Mouse (Mus musculus) forebrain, embryonic 14.5 days (tissue): ENCODE data around the gene Zfp747. TPM values are rescaled to one million over a fixed set of nuclear protein-coding genes. Genes with fewer than 3 reads are reported as not detected.

Source experiments
- ATAC-seq: fragments of 200-750 bp; cut with Nextera tagmentation; 2 replicates; pipeline ENCODE4 v1.8.0; 2017; ENCODE audit warnings: mild to moderate bottlenecking, moderate library complexity
- DNase-seq: peaks from one replicate; pipeline ENCODE4 v3.0.0-alpha.2; 2015; ENCODE audit warnings: low spot score
- H3K27ac ChIP-seq: fragments of 300-500 bp; sonication (generic); 2 replicates; pipeline ENCODE4 v1.5.1; 2014; ENCODE audit warnings: low read depth, mild to moderate bottlenecking, control low read depth, low read length, moderate library complexity
- H3K27me3 ChIP-seq: fragments of 300-500 bp; sonication (generic); replicated peaks from 2 replicates; pipeline ENCODE4 v1.6.1; 2014; ENCODE audit warnings: low read length, control low read depth, mixed read lengths; ENCODE audit not compliant: control insufficient read depth, insufficient read depth
- H3K36me3 ChIP-seq: fragments of 300-500 bp; sonication (generic); 2 replicates; pipeline ENCODE4 v1.6.1; 2014; ENCODE audit warnings: low read length, control low read depth; ENCODE audit not compliant: control insufficient read depth, insufficient read depth
- H3K4me1 ChIP-seq: fragments of 300-500 bp; sonication (generic); 2 replicates; pipeline ENCODE4 v1.6.1; 2014; ENCODE audit warnings: antibody characterized with exemption, low read length, control low read depth; ENCODE audit not compliant: control insufficient read depth, insufficient read depth
- H3K4me2 ChIP-seq: fragments of 300-500 bp; sonication (generic); 2 replicates; pipeline ENCODE4 v1.6.1; 2014; ENCODE audit warnings: mild to moderate bottlenecking, control low read depth, low read length
- H3K4me3 ChIP-seq: fragments of 300-500 bp; sonication (generic); 2 replicates; pipeline ENCODE4 v1.5.1; 2014; ENCODE audit warnings: low read depth, low read length, control low read depth
- H3K9ac ChIP-seq: fragments of 300-500 bp; sonication (generic); 2 replicates; pipeline ENCODE4 v1.6.1; 2014; ENCODE audit warnings: mild to moderate bottlenecking, low read length, control low read depth, moderate library complexity
- H3K9me3 ChIP-seq: fragments of 300-500 bp; sonication (generic); replicated peaks from 2 replicates; pipeline ENCODE4 v1.6.1; 2016; ENCODE audit warnings: low read length, control low read depth, mixed read lengths; ENCODE audit not compliant: control insufficient read depth
- WGBS: fragments of 180-500 bp; shearing (Covaris S2); extraction: QIAGEN DNeasy Blood & Tissue Kit; methylation state at CpG from one replicate; pipeline ENCODE4 v1.1.7; 2014; 5-methylcytosine and 5-hydroxymethylcytosine counted together
- polyA plus RNA-seq: library from polyadenylated mRNA; unstranded; fragments of >200 nt; fragmentation: Nextera tagmentation; extraction: Ambion mirVana; gene quantifications from 2 replicates; pipeline ENCODE4 v1.2.1, GENCODE M21; 2014

Gene Zfp747
- polyA plus RNA-seq, 1 experiment from 2014 or later: 4.0 TPM

DNA sequence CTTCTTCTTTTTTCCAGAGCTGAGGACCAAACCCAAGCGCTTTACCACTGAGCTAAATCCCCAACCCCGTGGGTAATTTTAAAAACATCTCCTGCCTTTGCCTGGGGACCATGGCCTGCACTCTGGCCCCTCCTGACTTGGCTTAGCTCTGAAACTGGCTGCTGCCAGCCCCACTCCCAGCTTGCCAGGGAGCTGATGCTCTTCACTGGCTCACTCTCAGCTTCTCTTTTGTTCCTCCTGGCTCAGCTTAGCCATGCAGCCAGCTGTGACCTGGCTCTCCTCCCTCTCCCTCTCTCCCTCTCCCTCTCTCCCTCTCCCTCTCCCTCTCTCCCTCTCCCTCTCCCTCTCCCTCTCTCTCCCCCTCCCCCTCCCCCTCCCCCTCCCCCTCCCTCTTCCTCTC, 49.2 kb downstream of the Zfp747 start:
- WGBS: 31% methylated on average over 2 of the region's 2 CpGs
- H3K4me2 ChIP-seq: no peak overlapping the region
- H3K27me3 ChIP-seq: no peaks in the 10 kb centered on the region
- H3K9ac ChIP-seq: no peak overlapping the region
- H3K27ac ChIP-seq: no peak overlapping the region
- DNase-seq (peak; percentile 76), ATAC-seq (no peak)
- H3K9me3 ChIP-seq: no peaks in the 10 kb centered on the region
- H3K4me1 ChIP-seq: no peaks in the 10 kb centered on the region
- H3K4me3 ChIP-seq: no peak overlapping the region
- H3K36me3 ChIP-seq: no peaks in the 10 kb centered on the region

DNA sequence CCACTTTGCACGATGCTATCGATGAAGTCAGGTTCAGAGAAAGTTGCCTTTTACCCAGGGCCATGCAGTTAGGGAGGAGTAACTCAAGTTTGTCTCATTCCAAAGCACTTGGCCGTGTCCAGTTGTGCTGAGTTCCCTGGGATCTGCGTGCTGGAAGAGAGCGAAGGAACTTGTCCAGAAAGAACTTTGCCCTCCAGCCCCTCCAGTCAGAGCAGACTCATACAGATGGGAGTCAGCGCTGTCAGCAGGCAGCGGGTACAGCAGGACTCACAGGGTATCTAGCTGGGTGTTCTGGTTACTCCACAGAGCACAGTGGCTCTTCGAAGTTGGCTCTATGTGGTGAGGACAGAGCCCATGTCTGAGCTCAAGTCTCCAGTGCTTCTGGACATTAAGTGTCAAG, 50.3 kb downstream of the Zfp747 start:
- H3K4me2 ChIP-seq: no peak overlapping the region
- no peaks in the 10 kb centered on the region for H3K36me3 ChIP-seq
- no peaks in the 10 kb centered on the region for H3K27me3 ChIP-seq
- H3K27ac ChIP-seq: no peak overlapping the region
- 90% methylated on average over 8 of the region's 8 CpGs for WGBS
- no peak overlapping the region for H3K9ac ChIP-seq
- H3K4me1 ChIP-seq: no peaks in the 10 kb centered on the region
- ATAC-seq (no peak), DNase-seq (no peak)
- no peak overlapping the region for H3K4me3 ChIP-seq
- H3K9me3 ChIP-seq: no peaks in the 10 kb centered on the region

DNA sequence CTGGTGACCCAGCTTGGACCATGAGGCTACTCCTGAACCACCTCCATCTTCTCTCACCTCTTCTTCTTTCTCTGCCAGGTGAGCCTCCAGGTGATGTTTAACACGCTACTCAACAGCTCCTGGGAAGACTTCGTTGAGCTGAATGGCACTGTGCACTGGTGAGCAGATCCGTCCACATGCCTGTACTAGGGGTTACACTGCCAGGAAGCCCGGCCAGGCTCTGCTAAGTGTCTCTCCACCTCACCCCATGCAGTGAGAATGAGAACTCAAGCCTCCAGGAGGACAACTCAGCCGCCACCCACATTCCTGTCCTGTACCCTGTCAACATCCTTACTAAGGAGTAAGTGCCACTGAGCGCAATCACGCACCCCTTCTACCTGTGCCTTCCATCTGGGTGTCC, 50.9 kb downstream of the Zfp747 start:
- 91% methylated on average over 7 of the region's 7 CpGs for WGBS
- Histone ChIP-seq H3K4me3 (no peak overlapping the region), H3K9ac (no peak overlapping the region), H3K4me2 (no peak overlapping the region), H3K4me1 (no peaks in the 10 kb centered on the region), H3K27me3 (no peaks in the 10 kb centered on the region), H3K9me3 (no peaks in the 10 kb centered on the region), H3K36me3 (no peaks in the 10 kb centered on the region), H3K27ac (no peak overlapping the region)
- DNase-seq (no peak), ATAC-seq (no peak)

Other genes with a start within 250 kb of the Zfp747 start
- not detected in 2 replicates for gene Spn, start 238.2 kb downstream of the Zfp747 start, polyA plus RNA-seq
- gene Cd2bp2, start 180.0 kb downstream of the Zfp747 start, polyA plus RNA-seq: 73.6 and 78.6 TPM in 2 replicates
- 13.6 and 13.7 TPM in 2 replicates for gene Tbc1d10b, start 167.6 kb downstream of the Zfp747 start, polyA plus RNA-seq
- gene Mylpf, start 167.2 kb downstream of the Zfp747 start, polyA plus RNA-seq: 4.6 and 5.3 TPM in 2 replicates
- 29.4 and 36.7 TPM in 2 replicates for gene Zfp553, start 143.0 kb downstream of the Zfp747 start, polyA plus RNA-seq
- gene Sept1, start 142.9 kb downstream of the Zfp747 start, polyA plus RNA-seq: 11.3 and 15.1 TPM in 2 replicates
- 53.2 and 57.4 TPM in 2 replicates for gene Zfp771, start 131.8 kb downstream of the Zfp747 start, polyA plus RNA-seq
- 169 and 219 TPM in 2 replicates for gene Dctpp1, start 115.3 kb downstream of the Zfp747 start, polyA plus RNA-seq
- 59.4 and 62.5 TPM in 2 replicates for gene Sephs2, start 102.0 kb downstream of the Zfp747 start, polyA plus RNA-seq
- 0.17 and 0.23 TPM in 2 replicates for gene Itgal, start 79.8 kb downstream of the Zfp747 start, polyA plus RNA-seq
- gene Zfp768, start 30.5 kb downstream of the Zfp747 start, polyA plus RNA-seq: 3.5 and 3.6 TPM in 2 replicates
- gene 9130019O22Rik, start 11.1 kb upstream of the Zfp747 start, polyA plus RNA-seq: 5.5 and 6.6 TPM in 2 replicates
- gene E430018J23Rik, start 17.6 kb upstream of the Zfp747 start, polyA plus RNA-seq: 7.4 and 7.5 TPM in 2 replicates
- 4.4 and 4.5 TPM in 2 replicates for gene Zfp764, start 30.8 kb upstream of the Zfp747 start, polyA plus RNA-seq
- 32.9 and 36.1 TPM in 2 replicates for gene Zfp688, start 46.0 kb upstream of the Zfp747 start, polyA plus RNA-seq
- 12.7 TPM in 2 replicates for gene Zfp689, start 73.1 kb upstream of the Zfp747 start, polyA plus RNA-seq
- 44.7 and 48.5 TPM in 2 replicates for gene Prr14, start 83.6 kb upstream of the Zfp747 start, polyA plus RNA-seq
- 8.9 and 10.2 TPM in 2 replicates for gene Fbrs, start 103.1 kb upstream of the Zfp747 start, polyA plus RNA-seq
- 25.3 and 43.6 TPM in 2 replicates for gene Srcap, start 135.9 kb upstream of the Zfp747 start, polyA plus RNA-seq
- 12.6 and 16.6 TPM in 2 replicates for gene Gm42715, start 143.5 kb upstream of the Zfp747 start, polyA plus RNA-seq
- gene Tmem265, start 185.3 kb upstream of the Zfp747 start, polyA plus RNA-seq: 4.1 and 4.7 TPM in 2 replicates
- gene Phkg2, start 197.3 kb upstream of the Zfp747 start, polyA plus RNA-seq: 59.5 and 62.2 TPM in 2 replicates
- gene Ccdc189, start 212.5 kb upstream of the Zfp747 start, polyA plus RNA-seq: 12.5 and 12.8 TPM in 2 replicates
- 26.2 and 39.6 TPM in 2 replicates for gene Rnf40, start 212.7 kb upstream of the Zfp747 start, polyA plus RNA-seq
- gene Zfp629, start 239.7 kb upstream of the Zfp747 start, polyA plus RNA-seq: 20.8 and 24.2 TPM in 2 replicates